Mouse (Mus musculus): ENCODE data around the gene Fat3.

The Fat3 gene

GRCm38 (mm10) chr9:15994762-15995161 is 506.3 kb downstream of the Fat3 start:
- no peak for DNase-seq

GRCm38 (mm10) chr9:15994177-15994576 is 506.9 kb downstream of the Fat3 start:
- DNase-seq: no peak

GRCm38 (mm10) chr9:15992158-15992846 is 508.8 kb downstream of the Fat3 start:
- no peak for DNase-seq

- no peak for DNase-seq
Observed at GRCm38 (mm10) chr9:15978317-15978716, 522.8 kb downstream of the Fat3 start.

- DNase-seq: peak; percentile 45
Observed at GRCm38 (mm10) chr9:15976959-15977663, 524.0 kb downstream of the Fat3 start.

GRCm38 (mm10) chr9:15975999-15976398 is 525.1 kb downstream of the Fat3 start:
- no peak for DNase-seq

- no peak for DNase-seq
Observed at GRCm38 (mm10) chr9:15972201-15972600, 528.9 kb downstream of the Fat3 start.

GRCm38 (mm10) chr9:15971393-15971792 is 529.7 kb downstream of the Fat3 start:
- DNase-seq: no peak

- DNase-seq: no peak
Observed at GRCm38 (mm10) chr9:15964198-15964597, 536.9 kb downstream of the Fat3 start.

- DNase-seq: no peak
Observed at GRCm38 (mm10) chr9:15962886-15963285, 538.2 kb downstream of the Fat3 start.

- DNase-seq: no peak
Observed at GRCm38 (mm10) chr9:15958224-15958787, 542.8 kb downstream of the Fat3 start.

- DNase-seq: no peak
Observed at GRCm38 (mm10) chr9:15957816-15958215, 543.3 kb downstream of the Fat3 start.

- no peak for DNase-seq
Observed at GRCm38 (mm10) chr9:15955147-15955782, 545.8 kb downstream of the Fat3 start.

- DNase-seq: no peak
Observed at GRCm38 (mm10) chr9:15954338-15954704, 546.8 kb downstream of the Fat3 start.

GRCm38 (mm10) chr9:15953585-15954337 is 547.3 kb downstream of the Fat3 start:
- no peak for DNase-seq

GRCm38 (mm10) chr9:15948086-15948485 is 553.0 kb downstream of the Fat3 start:
- no peak for DNase-seq

GRCm38 (mm10) chr9:15944182-15944581 is 556.9 kb downstream of the Fat3 start:
- no peak for DNase-seq

- DNase-seq: no peak
Observed at GRCm38 (mm10) chr9:15943486-15944153, 557.5 kb downstream of the Fat3 start.

- DNase-seq: no peak
Observed at GRCm38 (mm10) chr9:15941818-15942217, 559.3 kb downstream of the Fat3 start.

GRCm38 (mm10) chr9:15940933-15941673 is 560.0 kb downstream of the Fat3 start:
- DNase-seq: no peak

- DNase-seq: peak; percentile 16
Observed at GRCm38 (mm10) chr9:15939594-15939993, 561.5 kb downstream of the Fat3 start.

Measured in lung, postnatal 14 days (tissue).